Mouse (Mus musculus) c-Kit-positive CD71-positive TER-119-positive erythroid progenitor cells, embryonic 14.5 days (primary cell): ENCODE measurements around the gene Slc38a9.

ENCODE experiments used
- DNase-seq: peaks from one replicate; pipeline ENCODE4 v3.0.0-alpha.2; 2013; ENCODE audit warnings: low spot score

Slc38a9 gene

DNA sequence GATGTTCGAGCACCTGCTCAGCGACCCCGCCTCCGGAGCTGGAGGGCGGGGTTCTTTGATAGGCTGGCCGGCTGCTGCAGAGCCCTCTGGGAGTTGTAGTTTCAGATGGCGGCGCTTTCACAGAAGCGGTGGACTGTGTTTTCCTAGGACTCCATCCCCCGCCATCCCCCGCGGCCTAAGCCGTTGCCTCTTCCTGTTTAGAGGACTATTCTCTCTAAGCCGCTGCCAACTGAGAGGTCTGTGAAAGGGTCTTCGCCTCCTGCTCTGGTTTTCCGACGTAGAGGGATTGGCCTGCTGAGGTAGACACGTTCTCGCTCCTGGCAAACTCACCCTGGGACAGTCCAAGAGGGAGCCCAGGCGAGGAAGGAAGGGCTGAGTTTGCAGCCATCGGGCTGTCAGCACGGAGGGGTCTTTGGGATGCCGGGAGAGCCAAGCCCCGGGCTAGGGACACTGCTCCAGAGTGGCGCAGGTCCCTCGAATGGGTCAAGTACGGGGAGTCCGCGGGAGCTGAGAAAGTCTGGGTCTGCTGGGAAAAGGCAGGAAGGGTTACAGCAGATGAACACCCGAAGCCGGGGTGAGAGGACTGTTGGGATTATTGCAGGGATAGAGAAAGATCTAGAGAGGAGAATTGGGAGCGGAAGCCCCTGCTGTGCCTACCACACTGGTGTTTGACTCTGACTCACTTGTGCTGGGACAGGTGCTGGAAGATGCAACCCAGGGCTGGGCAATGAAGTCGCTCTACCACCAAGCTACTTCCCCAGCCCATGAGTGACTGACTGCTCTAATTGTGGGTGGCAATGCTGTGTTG is at the start of gene Slc38a9:
Slc38a9 (plus strand) TSS at position 178 of the 808 bp plus-strand sequence.
- DNase-seq: peak; percentile 91

DNA sequence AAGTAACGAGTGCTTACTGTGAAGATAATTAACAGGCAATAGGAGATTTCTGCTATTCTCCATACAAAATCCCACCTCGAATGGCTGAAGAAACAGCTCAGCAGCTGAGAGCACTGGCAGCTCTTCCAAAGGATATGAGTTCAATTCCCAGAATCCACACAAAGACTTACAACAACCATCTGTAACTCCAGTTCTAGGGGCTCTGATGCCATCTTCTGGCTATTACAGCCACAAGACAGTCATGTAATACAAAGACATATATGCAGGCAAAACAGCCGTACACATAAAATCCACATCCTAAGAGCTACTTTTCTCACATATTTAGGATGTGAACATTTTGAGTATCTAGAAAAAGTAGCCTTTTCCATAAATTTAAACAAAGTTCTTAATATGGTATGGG is 39.0 kb upstream of the Slc38a9 start:
- DNase-seq: no peak

GRCm38 (mm10) chr13:112623656-112624055 is 36.9 kb upstream of the Slc38a9 start:
- DNase-seq: no peak

DNA sequence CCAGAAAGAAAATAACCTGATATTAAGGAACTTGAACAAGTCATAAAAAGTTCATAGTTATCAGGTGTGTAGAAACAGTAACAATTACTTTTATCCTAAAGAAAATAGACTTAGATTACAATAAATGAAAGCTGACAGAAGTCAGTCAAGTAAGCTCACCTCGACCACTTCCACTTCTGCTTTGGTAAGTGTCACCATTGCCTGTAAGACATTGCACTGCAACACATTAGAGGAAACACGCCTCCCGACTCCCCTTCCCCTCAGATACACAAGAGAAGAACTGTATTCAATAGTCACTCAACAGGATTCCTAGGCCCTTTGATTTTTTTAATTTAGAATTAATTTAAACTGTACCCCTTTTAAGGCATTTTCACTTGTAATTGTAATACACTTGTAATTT is 35.9 kb upstream of the Slc38a9 start:
- no peak for DNase-seq

GRCm38 (mm10) chr13:112625566-112625965 is 35.0 kb upstream of the Slc38a9 start:
- no peak for DNase-seq

DNA sequence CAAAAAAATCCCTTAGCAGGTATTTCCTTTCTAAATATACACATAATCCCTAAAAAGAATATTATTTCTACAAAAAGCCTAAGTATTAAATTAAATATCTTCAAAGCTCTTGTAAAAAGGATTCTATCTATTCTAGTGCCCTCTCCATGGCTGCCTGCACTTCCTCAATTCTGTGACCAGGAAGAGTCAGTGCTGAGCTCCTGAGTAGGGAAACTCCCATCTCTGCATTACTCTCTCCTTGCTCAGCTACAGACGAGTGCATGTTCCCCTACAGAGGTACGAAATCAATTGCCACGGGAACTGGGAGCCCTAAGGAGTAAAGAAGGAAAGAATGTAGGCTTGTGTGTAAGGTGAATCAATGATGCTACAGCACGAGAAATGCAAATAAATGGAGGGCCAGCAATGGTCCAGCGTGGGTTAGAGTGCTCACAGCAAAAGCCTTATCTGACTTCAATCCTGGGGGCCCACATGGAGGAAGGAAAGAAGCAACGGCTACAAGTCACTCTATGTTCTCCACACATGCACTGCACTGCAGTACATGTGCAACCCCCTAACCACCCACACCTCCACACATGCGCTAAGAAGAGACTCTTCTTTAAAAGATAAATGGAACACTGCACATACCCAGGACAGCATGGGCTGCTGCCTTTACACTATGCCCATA is 25.2 kb upstream of the Slc38a9 start:
- DNase-seq: no peak

DNA sequence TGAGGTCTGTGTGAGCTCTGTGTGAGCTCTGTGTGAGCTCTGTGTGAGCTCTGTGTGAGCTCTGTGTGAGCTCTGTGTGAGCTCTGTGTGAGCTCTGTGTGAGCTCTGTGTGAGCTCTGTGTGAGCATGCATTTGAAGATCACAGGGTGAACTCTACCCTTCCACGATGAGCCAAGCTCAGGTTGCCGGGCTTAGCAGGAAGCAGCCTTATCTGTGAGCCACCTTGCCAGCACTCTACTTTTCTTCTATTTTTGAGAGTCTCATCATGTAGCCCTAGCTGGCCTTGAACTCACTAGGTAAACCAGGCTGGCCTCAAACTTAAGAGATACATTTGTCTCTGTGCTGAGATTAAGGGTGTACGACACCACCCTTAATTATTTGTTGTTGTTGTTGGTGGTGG is 24.1 kb upstream of the Slc38a9 start:
- no peak for DNase-seq

- DNase-seq: no peak
Observed at GRCm38 (mm10) chr13:112639111-112639510, 21.4 kb upstream of the Slc38a9 start.

GRCm38 (mm10) chr13:112642897-112643296 is 17.7 kb upstream of the Slc38a9 start:
- DNase-seq: no peak

DNA sequence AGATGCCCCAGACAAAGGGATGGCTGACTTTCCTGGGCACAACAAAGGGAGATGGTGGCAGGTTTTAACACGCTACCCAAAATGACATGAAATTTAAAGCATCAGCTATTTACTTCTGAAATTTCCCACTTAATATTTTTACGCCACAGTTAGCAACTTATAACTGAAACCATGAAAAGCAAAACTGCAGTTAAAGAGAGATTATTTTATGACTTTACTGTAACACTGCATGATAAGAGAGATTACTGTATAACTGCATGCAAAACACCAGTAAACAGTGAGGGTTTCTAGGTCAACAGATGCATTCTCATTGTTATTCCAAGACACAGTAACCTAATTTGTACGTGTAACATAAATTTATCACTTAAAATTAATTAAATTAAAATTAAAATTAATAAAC is 15.6 kb upstream of the Slc38a9 start:
- DNase-seq: no peak

DNA sequence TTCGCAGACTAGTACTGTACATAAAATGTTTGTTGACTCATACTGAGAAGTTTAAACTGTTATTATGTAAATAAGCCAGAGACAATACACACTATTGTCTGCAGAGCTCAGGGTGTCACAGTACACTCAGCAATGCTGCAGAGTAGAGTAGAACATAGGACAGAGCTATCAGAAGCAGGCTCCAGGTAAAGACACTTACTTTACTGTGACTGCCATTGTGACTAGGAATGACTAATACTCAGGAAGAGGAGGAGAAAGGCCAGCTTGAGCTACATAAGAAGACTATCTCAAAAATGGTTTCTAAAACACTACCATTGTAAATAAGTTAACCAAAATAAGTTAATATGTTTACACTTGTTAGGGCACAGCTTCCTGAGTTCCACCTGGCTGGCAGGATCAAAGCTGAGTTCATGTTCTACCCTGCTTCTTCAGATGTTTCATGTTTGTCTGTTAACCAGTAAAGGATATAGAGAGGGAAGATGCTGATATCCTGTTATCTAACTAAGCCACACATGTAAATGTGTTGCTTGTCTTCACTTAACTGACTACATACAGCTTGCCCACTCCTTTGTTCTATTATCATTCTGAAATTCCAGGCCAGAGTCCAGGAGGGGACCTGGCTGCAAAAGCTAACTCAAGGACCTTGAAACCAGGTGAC is 14.9 kb upstream of the Slc38a9 start:
- peak; percentile 45 for DNase-seq

DNA sequence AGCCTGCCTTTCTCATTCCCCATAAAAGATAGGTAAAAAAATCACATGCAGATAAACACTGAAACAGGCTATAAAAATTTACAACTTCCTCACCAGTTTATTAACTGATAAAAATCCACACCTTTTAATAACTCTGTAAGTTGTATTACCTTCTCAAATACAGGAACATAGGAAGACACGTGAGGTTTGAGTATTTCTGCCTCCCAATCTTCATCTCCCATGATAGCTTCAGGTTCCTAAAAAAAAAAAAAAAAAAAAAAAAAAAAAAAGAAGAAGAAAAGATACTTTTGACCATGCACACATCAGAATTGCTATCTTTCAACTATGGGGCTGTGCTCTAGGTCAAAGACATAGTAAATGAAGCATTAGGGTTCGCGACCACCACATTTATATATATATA is 9.4 kb upstream of the Slc38a9 start:
- no peak for DNase-seq

- no peak for DNase-seq
Observed at GRCm38 (mm10) chr13:112652205-112652604, 8.3 kb upstream of the Slc38a9 start, which contains the start of gene Ddx4. Gene Ddx4 (minus strand): TSS chr13:112652475.

DNA sequence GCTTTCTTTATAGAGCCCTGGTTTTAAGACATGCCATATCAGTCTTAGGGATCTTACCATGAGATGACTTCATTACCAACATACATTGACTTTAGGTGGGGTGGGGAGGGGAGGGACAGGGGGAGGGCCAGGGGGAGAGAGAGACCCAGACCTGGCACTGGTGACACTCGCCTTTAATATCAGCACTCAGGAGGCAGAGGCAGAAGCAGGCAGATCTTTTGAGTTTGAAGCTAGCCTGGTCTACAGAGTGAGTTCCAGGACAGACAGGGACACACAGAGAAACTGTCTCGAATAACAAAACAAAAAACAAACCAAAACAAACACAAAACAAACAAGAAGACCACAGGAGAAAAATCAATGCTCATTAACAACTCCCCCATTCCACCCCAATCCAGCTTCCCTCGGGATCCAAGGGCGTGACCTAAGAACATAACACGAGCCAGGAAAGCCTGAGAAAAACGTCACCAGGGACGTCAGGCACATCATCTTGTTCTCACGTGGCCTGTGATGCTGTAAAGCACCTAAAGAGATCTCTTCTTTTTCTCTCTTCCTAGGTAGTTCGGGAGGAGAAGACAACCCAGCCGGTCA is 471 bp upstream of the Slc38a9 start:
- DNase-seq: no peak

- DNase-seq: no peak
Observed at GRCm38 (mm10) chr13:112661687-112662086, 1.1 kb downstream of the Slc38a9 start.

DNA sequence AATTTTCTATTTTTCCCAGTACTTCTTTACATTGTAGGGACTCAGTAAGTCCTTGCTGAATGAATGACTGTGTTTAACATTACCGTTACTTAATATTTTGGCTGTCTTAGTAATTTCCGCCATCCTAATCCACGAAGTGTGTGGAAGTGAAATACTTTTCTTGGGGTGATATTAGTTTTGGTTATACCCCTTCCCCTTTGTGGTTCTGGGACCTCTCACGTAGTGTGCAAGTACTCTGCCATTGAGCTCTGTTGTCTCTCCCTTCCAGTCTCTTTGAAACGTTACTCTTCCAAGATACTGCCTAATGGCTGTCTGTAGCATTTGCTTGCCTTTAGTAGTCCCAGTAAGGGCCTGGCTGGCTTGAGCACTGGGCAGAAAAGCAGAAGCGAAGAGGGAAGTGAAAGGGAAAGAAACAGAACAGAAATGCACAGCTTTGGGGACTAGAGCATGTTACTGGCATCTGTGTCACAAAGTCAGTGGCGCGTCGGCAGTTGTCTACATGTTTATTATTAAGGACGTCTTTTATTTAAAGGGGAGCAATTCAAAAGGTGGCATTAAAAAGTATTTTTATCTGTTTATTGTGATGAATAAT is 6.0 kb downstream of the Slc38a9 start:
- DNase-seq: no peak

- no peak for DNase-seq
Observed at GRCm38 (mm10) chr13:112667215-112667614, 6.7 kb downstream of the Slc38a9 start.

DNA sequence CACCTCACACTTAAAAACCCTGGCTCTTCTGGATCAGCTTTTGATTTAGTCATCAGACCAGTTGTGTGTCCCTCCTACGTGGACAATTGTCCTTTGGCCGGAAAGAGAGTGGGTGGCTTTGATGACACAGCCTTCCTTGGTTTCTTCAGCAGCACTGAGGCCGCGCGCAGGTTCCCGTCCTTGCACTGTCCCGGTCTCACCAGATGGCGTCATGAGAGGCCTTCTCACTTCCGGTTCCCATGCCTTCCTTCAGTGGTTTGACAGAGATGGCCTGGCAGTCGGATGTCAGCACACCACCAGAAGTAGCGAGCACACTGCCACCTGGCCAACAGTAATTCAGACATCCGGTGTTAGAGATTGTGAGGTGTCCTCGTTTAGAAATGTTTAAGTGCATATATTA is 11.2 kb downstream of the Slc38a9 start:
- DNase-seq: no peak

DNA sequence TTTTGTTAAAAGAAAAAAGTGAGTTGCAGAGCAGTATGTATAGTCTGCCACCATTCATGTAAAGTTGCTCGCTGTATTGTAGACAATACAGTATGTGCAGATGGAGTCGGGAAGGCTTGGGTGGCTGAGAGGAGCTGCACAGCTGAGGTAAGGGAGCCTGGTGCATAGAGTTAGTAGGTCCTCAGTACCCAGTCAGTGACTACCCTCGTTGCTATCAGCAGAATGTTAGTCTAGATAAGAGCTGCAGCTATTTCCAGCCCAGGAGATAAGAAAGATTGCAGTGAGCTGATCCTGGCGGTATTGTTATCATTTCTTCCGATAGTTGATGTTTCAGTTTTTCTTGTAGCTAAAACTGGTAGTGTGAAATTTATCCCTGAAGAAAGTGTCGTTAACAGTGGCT is 12.2 kb downstream of the Slc38a9 start:
- DNase-seq: no peak

- DNase-seq: peak; percentile 78
Observed at GRCm38 (mm10) chr13:112673899-112674447, 13.4 kb downstream of the Slc38a9 start.

GRCm38 (mm10) chr13:112678154-112678553 is 17.6 kb downstream of the Slc38a9 start:
- DNase-seq: no peak

GRCm38 (mm10) chr13:112683312-112683711 is 22.8 kb downstream of the Slc38a9 start:
- no peak for DNase-seq
